Mouse (Mus musculus): ENCODE data around the gene Ncapd2. TPM values are rescaled to one million over a fixed set of nuclear protein-coding genes. Genes with fewer than 3 reads are reported as not detected.

The Ncapd2 gene
- polyA plus RNA-seq, 1 experiment from 2014 or later = 67.6 TPM

GRCm38 (mm10) chr6:125148926-125149568 lies 42.5 kb downstream of the Ncapd2 start:
- Histone ChIP-seq H3K4me3 (ENCODE audit: low read depth, low read length) (no peak overlapping the region), H3K27me3 (replicated peaks; ENCODE audit: control insufficient read depth, insufficient read depth, low read length) (no peaks in the 10 kb centered on the region), H3K9me3 (replicated peaks; ENCODE audit: control insufficient read depth, low read length) (no peaks in the 10 kb centered on the region), H3K36me3 (ENCODE audit: control insufficient read depth, insufficient read depth, low read length) (peaks cover 42% of the 10 kb centered on the region), H3K4me1 (ENCODE audit: control insufficient read depth, insufficient read depth, low read length) (peaks cover 20% of the 10 kb centered on the region), H3K9ac (ENCODE audit: low read length) (no peak overlapping the region), H3K27ac (ENCODE audit: low read depth, low read length) (no peak overlapping the region), H3K4me2 (ENCODE audit: low read length) (no peak overlapping the region)
- 85% methylated on average over 16 of the region's 16 CpGs for WGBS
- ATAC-seq = no peak
- no peak for DNase-seq (ENCODE audit: low spot score)

- H3K9me3 ChIP-seq (replicated peaks; ENCODE audit: control insufficient read depth, low read length) = no peaks in the 10 kb centered on the region
- H3K9ac ChIP-seq (ENCODE audit: low read length) = peak overlapping the region; percentile 43; the same call in 1 of the 2 replicates
- H3K4me3 ChIP-seq (ENCODE audit: low read depth, low read length) = no peak overlapping the region
- no peak for DNase-seq (ENCODE audit: low spot score)
- H3K4me2 ChIP-seq (ENCODE audit: low read length) = no peak overlapping the region
- peaks cover 20% of the 10 kb centered on the region for H3K4me1 ChIP-seq (ENCODE audit: control insufficient read depth, insufficient read depth, low read length)
- peaks cover 41% of the 10 kb centered on the region for H3K36me3 ChIP-seq (ENCODE audit: control insufficient read depth, insufficient read depth, low read length)
- 81% methylated on average over 18 of the region's 18 CpGs for WGBS
- no peak overlapping the region for H3K27ac ChIP-seq (ENCODE audit: low read depth, low read length)
- no peaks in the 10 kb centered on the region for H3K27me3 ChIP-seq (replicated peaks; ENCODE audit: control insufficient read depth, insufficient read depth, low read length)
- no peak for ATAC-seq
These were observed 43.1 kb downstream of the Ncapd2 start for GRCm38 (mm10) chr6:125148251-125148925.

GRCm38 (mm10) chr6:125147329-125147728 lies 44.2 kb downstream of the Ncapd2 start:
- Histone ChIP-seq H3K36me3 (ENCODE audit: control insufficient read depth, insufficient read depth, low read length) (peaks cover 36% of the 10 kb centered on the region), H3K27ac (ENCODE audit: low read depth, low read length) (0 out of 2 replicates have a peak overlapping the region, but pooled peaks have one; percentile 14), H3K9ac (ENCODE audit: low read length) (peak overlapping the region; percentile 32; the same call in 1 of the 2 replicates), H3K27me3 (replicated peaks; ENCODE audit: control insufficient read depth, insufficient read depth, low read length) (no peaks in the 10 kb centered on the region), H3K4me1 (ENCODE audit: control insufficient read depth, insufficient read depth, low read length) (peaks cover 20% of the 10 kb centered on the region), H3K4me3 (ENCODE audit: low read depth, low read length) (no peak overlapping the region), H3K4me2 (ENCODE audit: low read length) (peak overlapping the region; percentile 98), H3K9me3 (replicated peaks; ENCODE audit: control insufficient read depth, low read length) (no peaks in the 10 kb centered on the region)
- no peak for ATAC-seq
- 70% methylated on average over 10 of the region's 10 CpGs for WGBS
- no peak for DNase-seq (ENCODE audit: low spot score)

GRCm38 (mm10) chr6:125146797-125147196 lies 44.7 kb downstream of the Ncapd2 start:
- 0 out of 2 replicates have a peak overlapping the region, but pooled peaks have one; percentile 70 for H3K4me3 ChIP-seq (ENCODE audit: low read depth, low read length)
- H3K4me2 ChIP-seq (ENCODE audit: low read length) = peak overlapping the region; percentile 98
- no peaks in the 10 kb centered on the region for H3K9me3 ChIP-seq (replicated peaks; ENCODE audit: control insufficient read depth, low read length)
- H3K27ac ChIP-seq (ENCODE audit: low read depth, low read length) = no peak overlapping the region
- ATAC-seq (no peak), DNase-seq (ENCODE audit: low spot score) (no peak)
- H3K27me3 ChIP-seq (replicated peaks; ENCODE audit: control insufficient read depth, insufficient read depth, low read length) = no peaks in the 10 kb centered on the region
- peaks cover 20% of the 10 kb centered on the region for H3K4me1 ChIP-seq (ENCODE audit: control insufficient read depth, insufficient read depth, low read length)
- 87% methylated on average over 4 of the region's 4 CpGs for whole genome bisulfite sequencing
- peaks cover 36% of the 10 kb centered on the region for H3K36me3 ChIP-seq (ENCODE audit: control insufficient read depth, insufficient read depth, low read length)
- peak overlapping the region; percentile 32; the same call in 1 of the 2 replicates for H3K9ac ChIP-seq (ENCODE audit: low read length)

GRCm38 (mm10) chr6:125146148-125146547 lies 45.4 kb downstream of the Ncapd2 start:
- Histone ChIP-seq H3K4me2 (ENCODE audit: low read length) (peak overlapping the region; percentile 98), H3K4me3 (ENCODE audit: low read depth, low read length) (peak overlapping the region; percentile 70), H3K36me3 (ENCODE audit: control insufficient read depth, insufficient read depth, low read length) (peaks cover 36% of the 10 kb centered on the region), H3K27me3 (replicated peaks; ENCODE audit: control insufficient read depth, insufficient read depth, low read length) (no peaks in the 10 kb centered on the region), H3K27ac (ENCODE audit: low read depth, low read length) (no peak overlapping the region), H3K9ac (ENCODE audit: low read length) (peak overlapping the region; percentile 90), H3K9me3 (replicated peaks; ENCODE audit: control insufficient read depth, low read length) (no peaks in the 10 kb centered on the region), H3K4me1 (ENCODE audit: control insufficient read depth, insufficient read depth, low read length) (peaks cover 20% of the 10 kb centered on the region)
- no peak for ATAC-seq
- WGBS = 56% methylated on average over 7 of the region's 7 CpGs
- DNase-seq (ENCODE audit: low spot score) = no peak

- Histone ChIP-seq H3K4me1 (ENCODE audit: control insufficient read depth, insufficient read depth, low read length) (peaks cover 20% of the 10 kb centered on the region), H3K9me3 (replicated peaks; ENCODE audit: control insufficient read depth, low read length) (no peaks in the 10 kb centered on the region), H3K27me3 (replicated peaks; ENCODE audit: control insufficient read depth, insufficient read depth, low read length) (no peaks in the 10 kb centered on the region), H3K27ac (ENCODE audit: low read depth, low read length) (peak overlapping the region; percentile 86), H3K36me3 (ENCODE audit: control insufficient read depth, insufficient read depth, low read length) (peaks cover 38% of the 10 kb centered on the region), H3K9ac (ENCODE audit: low read length) (peak overlapping the region; percentile 90), H3K4me2 (ENCODE audit: low read length) (peak overlapping the region; percentile 98), H3K4me3 (ENCODE audit: low read depth, low read length) (peak overlapping the region; percentile 70)
- 0% methylated on average over 33 of the region's 35 CpGs for WGBS
- ATAC-seq = peak; percentile 72
- DNase-seq (ENCODE audit: low spot score) = peak; percentile 32
These were observed 46.0 kb downstream of the Ncapd2 start for GRCm38 (mm10) chr6:125145479-125145951.

- H3K4me2 ChIP-seq (ENCODE audit: low read length) = peak within 1 kb of the TSS; percentile 98
These were observed 46.5 kb downstream of the Ncapd2 start, which contains the start of gene Iffo1 for GRCm38 (mm10) chr6:125145001-125145400. Gene Iffo1 (plus strand): TSS chr6:125145241.

GRCm38 (mm10) chr6:125143904-125144303 lies 47.6 kb downstream of the Ncapd2 start:
- H3K9me3 ChIP-seq (replicated peaks; ENCODE audit: control insufficient read depth, low read length) = no peaks in the 10 kb centered on the region
- peaks cover 50% of the 10 kb centered on the region for H3K36me3 ChIP-seq (ENCODE audit: control insufficient read depth, insufficient read depth, low read length)
- DNase-seq (ENCODE audit: low spot score) (no peak), ATAC-seq (no peak)
- no peak overlapping the region for H3K9ac ChIP-seq (ENCODE audit: low read length)
- WGBS = 85% methylated on average over 9 of the region's 9 CpGs
- no peak overlapping the region for H3K27ac ChIP-seq (ENCODE audit: low read depth, low read length)
- H3K4me3 ChIP-seq (ENCODE audit: low read depth, low read length) = no peak overlapping the region
- H3K27me3 ChIP-seq (replicated peaks; ENCODE audit: control insufficient read depth, insufficient read depth, low read length) = no peaks in the 10 kb centered on the region
- H3K4me1 ChIP-seq (ENCODE audit: control insufficient read depth, insufficient read depth, low read length) = peaks cover 20% of the 10 kb centered on the region
- H3K4me2 ChIP-seq (ENCODE audit: low read length) = no peak overlapping the region

More at GRCm38 (mm10) chr6:125145001-125145400, 46.5 kb downstream of the Ncapd2 start, which contains the start of gene Iffo1:
- peaks cover 43% of the 10 kb centered on the region for H3K36me3 ChIP-seq (ENCODE audit: control insufficient read depth, insufficient read depth, low read length)
- H3K9me3 ChIP-seq (replicated peaks; ENCODE audit: control insufficient read depth, low read length) = no peaks in the 10 kb centered on the region
- ATAC-seq (peak; percentile 97), DNase-seq (ENCODE audit: low spot score) (peak; percentile 96)
- peak within 1 kb of the TSS; percentile 86 for H3K27ac ChIP-seq (ENCODE audit: low read depth, low read length)
- H3K9ac ChIP-seq (ENCODE audit: low read length) = peak within 1 kb of the TSS; percentile 90
- peaks cover 20% of the 10 kb centered on the region for H3K4me1 ChIP-seq (ENCODE audit: control insufficient read depth, insufficient read depth, low read length)
- WGBS = under 1% methylated on average over 16 of the region's 16 CpGs
- H3K4me3 ChIP-seq (ENCODE audit: low read depth, low read length) = peak within 1 kb of the TSS; percentile 70
- no peaks in the 10 kb centered on the region for H3K27me3 ChIP-seq (replicated peaks; ENCODE audit: control insufficient read depth, insufficient read depth, low read length)

Measured in forebrain, embryonic 14.5 days (tissue).